Mouse (Mus musculus) hindbrain, embryonic 16.5 days (tissue): Measurements from ENCODE around the gene Smg8. TPM values are rescaled to one million over a fixed set of nuclear protein-coding genes. Genes with fewer than 3 reads are reported as not detected.

ENCODE experiments used
- ATAC-seq: fragments of 200-750 bp; cut with Nextera tagmentation; 2 replicates; pipeline ENCODE4 v1.8.0; 2017; ENCODE audit warnings: moderate TSS enrichment, moderate library complexity
- H3K27ac ChIP-seq: fragments of 300-500 bp; sonication (generic); 2 replicates; pipeline ENCODE4 v1.5.1; 2014; ENCODE audit warnings: low read depth, mild to moderate bottlenecking, control low read depth, low read length, moderate library complexity
- H3K27me3 ChIP-seq: fragments of 300-500 bp; sonication (generic); replicated peaks from 2 replicates; pipeline ENCODE4 v1.6.1; 2014; ENCODE audit warnings: low read length; ENCODE audit not compliant: control insufficient read depth, insufficient read depth
- H3K36me3 ChIP-seq: fragments of 300-500 bp; sonication (generic); 2 replicates; pipeline ENCODE4 v1.6.1; 2014; ENCODE audit warnings: mild to moderate bottlenecking, low read length, moderate library complexity, mixed read lengths; ENCODE audit not compliant: control insufficient read depth, insufficient read depth
- H3K4me1 ChIP-seq: fragments of 300-500 bp; sonication (generic); 2 replicates; pipeline ENCODE4 v1.6.1; 2014; ENCODE audit warnings: low read depth, low read length; ENCODE audit not compliant: control insufficient read depth, insufficient read depth
- H3K4me2 ChIP-seq: fragments of 300-500 bp; sonication (generic); 2 replicates; pipeline ENCODE4 v1.6.1; 2014; ENCODE audit warnings: mild to moderate bottlenecking, low read length, control low read depth, moderate library complexity
- H3K4me3 ChIP-seq: fragments of 300-500 bp; sonication (generic); 2 replicates; pipeline ENCODE4 v1.5.1; 2014; ENCODE audit warnings: mild to moderate bottlenecking, low read length, control low read depth, moderate library complexity
- H3K9ac ChIP-seq: fragments of 300-500 bp; sonication (generic); 2 replicates; pipeline ENCODE4 v1.6.1; 2014; ENCODE audit warnings: low read depth, mild to moderate bottlenecking, control low read depth, low read length, moderate library complexity
- H3K9me3 ChIP-seq: fragments of 300-500 bp; sonication (generic); 2 replicates; pipeline ENCODE4 v1.6.1; 2014; ENCODE audit warnings: mild to moderate bottlenecking, low read length, moderate library complexity; ENCODE audit not compliant: control insufficient read depth
- WGBS: fragments of 180-500 bp; shearing (Covaris S2); extraction: QIAGEN DNeasy Blood & Tissue Kit; methylation state at CpG from one replicate; pipeline ENCODE4 v1.1.7; 2014; 5-methylcytosine and 5-hydroxymethylcytosine counted together
- polyA plus RNA-seq: library from polyadenylated mRNA; unstranded; fragments of >200 nt; fragmentation: Nextera tagmentation; extraction: Ambion mirVana; gene quantifications from 2 replicates; pipeline ENCODE4 v1.2.1, GENCODE M21; 2015

Gene Smg8
- polyA plus RNA-seq, 1 experiment from 2014 or later = 20.7 TPM

- peaks cover 2% of the 10 kb centered on the region; the same call in 1 of the 2 replicates for H3K36me3 ChIP-seq
- no peaks in the 10 kb centered on the region for H3K9me3 ChIP-seq
- H3K4me2 ChIP-seq = peak within 1 kb of the TSS; percentile 77
- ATAC-seq = peak; percentile 99
- peaks cover 12% of the 10 kb centered on the region for H3K4me1 ChIP-seq
- H3K9ac ChIP-seq = peak within 1 kb of the TSS; percentile 77
- peak within 1 kb of the TSS; percentile 97 for H3K27ac ChIP-seq
- peak within 1 kb of the TSS; percentile 58 for H3K4me3 ChIP-seq
- under 1% methylated on average over 40 of the region's 40 CpGs for WGBS
- H3K27me3 ChIP-seq = no peaks in the 10 kb centered on the region
These were observed 22.4 kb upstream of the Smg8 start, which contains the start of gene Ska2 for GRCm38 (mm10) chr11:87108755-87109518. TSS of gene Ska2 (plus strand) at chr11:87109234.

DNA sequence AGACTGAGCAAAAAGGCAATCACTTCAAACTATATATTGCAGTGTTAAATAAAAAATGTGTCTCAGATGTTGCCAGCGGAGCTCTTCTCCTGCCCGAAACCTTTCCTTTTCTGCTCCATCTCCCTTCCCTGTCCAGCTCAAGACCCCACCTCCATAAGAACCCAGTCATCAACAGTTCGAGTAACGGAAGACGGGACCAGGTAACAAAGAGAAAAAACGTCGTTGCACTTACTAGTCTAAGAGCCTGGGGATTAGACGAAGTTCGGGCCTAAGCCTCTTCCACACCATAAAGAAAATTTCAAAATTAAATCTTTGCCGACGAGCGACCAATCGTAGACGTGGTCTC lies 21.8 kb upstream of the Smg8 start, which contains the start of gene Prr11:
Gene Prr11, minus strand, starts transcription at position 300 of the 346 bp plus-strand sequence.
- H3K4me2 ChIP-seq = peak within 1 kb of the TSS; percentile 77
- H3K4me1 ChIP-seq = peaks cover 12% of the 10 kb centered on the region
- H3K9me3 ChIP-seq = no peaks in the 10 kb centered on the region
- peak within 1 kb of the TSS; percentile 77 for H3K9ac ChIP-seq
- H3K27me3 ChIP-seq = no peaks in the 10 kb centered on the region
- peak within 1 kb of the TSS; percentile 97 for H3K27ac ChIP-seq
- peaks cover under 1% of the 10 kb centered on the region; the same call in 1 of the 2 replicates for H3K36me3 ChIP-seq
- WGBS = under 1% methylated on average over 14 of the region's 14 CpGs
- no peak for ATAC-seq
- H3K4me3 ChIP-seq = peak within 1 kb of the TSS; percentile 58

DNA sequence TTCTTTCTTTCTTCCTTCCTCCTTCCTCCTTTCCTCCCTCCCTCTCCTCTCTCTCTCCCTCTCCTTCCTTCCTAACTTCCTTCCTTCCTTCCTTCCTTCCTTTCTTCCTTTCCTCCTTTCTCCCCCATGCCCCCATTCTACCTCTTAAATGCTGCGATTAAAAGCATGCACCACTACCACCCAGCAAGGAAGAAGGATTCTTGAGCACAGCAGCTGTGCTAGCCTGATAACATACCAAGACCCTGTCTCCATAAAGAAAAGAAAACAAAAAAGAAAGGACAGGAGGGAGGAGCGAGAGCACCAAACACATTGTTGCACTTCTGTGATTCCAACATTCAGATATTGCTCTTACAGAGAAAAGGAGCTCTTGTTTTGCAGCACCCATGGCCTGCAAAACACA lies 568 bp upstream of the Smg8 start:
- H3K4me2 ChIP-seq = peak overlapping the region; percentile 91
- H3K36me3 ChIP-seq = peaks cover 5% of the 10 kb centered on the region; the same call in 1 of the 2 replicates
- H3K4me3 ChIP-seq = peak overlapping the region; percentile 78
- no peaks in the 10 kb centered on the region for H3K27me3 ChIP-seq
- H3K4me1 ChIP-seq = peaks cover 24% of the 10 kb centered on the region
- no peaks in the 10 kb centered on the region for H3K9me3 ChIP-seq
- no peak for ATAC-seq
- WGBS = 69% methylated on average over 2 of the region's 2 CpGs
- H3K9ac ChIP-seq = no peak overlapping the region; the same call in 1 of the 2 replicates
- H3K27ac ChIP-seq = no peak overlapping the region

DNA sequence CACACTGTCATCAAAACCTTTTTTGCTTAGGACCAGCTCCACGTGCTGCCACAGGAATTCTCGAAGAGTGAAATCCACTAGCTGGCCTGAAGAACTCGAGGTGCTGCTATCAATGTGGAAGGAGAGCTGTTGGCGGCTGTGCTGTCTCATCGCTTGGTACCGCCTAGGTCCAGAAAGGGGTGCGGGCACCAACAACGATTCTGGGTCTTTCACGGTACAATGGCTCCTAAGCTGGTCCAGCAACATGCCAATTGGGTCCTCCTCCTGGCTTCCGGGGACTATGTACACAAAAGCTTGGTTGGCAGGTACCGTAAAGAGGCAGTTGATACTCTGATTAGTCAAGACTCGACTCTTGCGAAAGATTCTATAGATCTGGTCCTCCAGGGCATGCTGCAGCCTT lies 1.1 kb downstream of the Smg8 start:
- Histone ChIP-seq H3K27ac (no peak overlapping the region), H3K4me1 (peaks cover 24% of the 10 kb centered on the region), H3K4me2 (peak overlapping the region; percentile 91), H3K4me3 (peak overlapping the region; percentile 78), H3K9ac (no peak overlapping the region; the same call in 1 of the 2 replicates), H3K27me3 (no peaks in the 10 kb centered on the region), H3K36me3 (peaks cover 10% of the 10 kb centered on the region), H3K9me3 (no peaks in the 10 kb centered on the region)
- 92% methylated on average over 13 of the region's 13 CpGs for WGBS
- no peak for ATAC-seq

DNA sequence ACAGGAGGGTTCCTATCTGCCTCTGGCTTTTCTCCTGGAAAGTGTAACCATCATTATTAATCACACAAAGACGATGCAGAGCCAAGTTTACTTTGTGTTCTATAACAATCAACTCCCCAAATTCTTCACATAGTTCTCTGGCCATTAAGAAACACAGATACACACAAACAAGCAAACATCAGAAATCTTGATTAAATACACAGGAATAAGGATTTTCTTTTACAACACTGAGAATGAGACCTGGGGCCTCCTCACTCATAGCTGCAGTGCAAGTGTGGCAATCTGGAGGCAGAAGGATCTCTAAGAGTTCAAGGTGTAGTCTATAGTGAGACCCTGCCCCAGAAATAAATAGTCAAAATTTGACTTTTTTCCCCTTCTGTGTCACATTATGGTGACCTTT lies 2.9 kb downstream of the Smg8 start:
- no peak for ATAC-seq
- Histone ChIP-seq H3K36me3 (peaks cover 20% of the 10 kb centered on the region), H3K9ac (no peak overlapping the region), H3K4me3 (no peak overlapping the region), H3K27me3 (no peaks in the 10 kb centered on the region), H3K4me1 (peaks cover 24% of the 10 kb centered on the region), H3K4me2 (no peak overlapping the region), H3K27ac (no peak overlapping the region), H3K9me3 (no peaks in the 10 kb centered on the region)
- WGBS = 70% methylated on average over 1 of the region's 1 CpGs

DNA sequence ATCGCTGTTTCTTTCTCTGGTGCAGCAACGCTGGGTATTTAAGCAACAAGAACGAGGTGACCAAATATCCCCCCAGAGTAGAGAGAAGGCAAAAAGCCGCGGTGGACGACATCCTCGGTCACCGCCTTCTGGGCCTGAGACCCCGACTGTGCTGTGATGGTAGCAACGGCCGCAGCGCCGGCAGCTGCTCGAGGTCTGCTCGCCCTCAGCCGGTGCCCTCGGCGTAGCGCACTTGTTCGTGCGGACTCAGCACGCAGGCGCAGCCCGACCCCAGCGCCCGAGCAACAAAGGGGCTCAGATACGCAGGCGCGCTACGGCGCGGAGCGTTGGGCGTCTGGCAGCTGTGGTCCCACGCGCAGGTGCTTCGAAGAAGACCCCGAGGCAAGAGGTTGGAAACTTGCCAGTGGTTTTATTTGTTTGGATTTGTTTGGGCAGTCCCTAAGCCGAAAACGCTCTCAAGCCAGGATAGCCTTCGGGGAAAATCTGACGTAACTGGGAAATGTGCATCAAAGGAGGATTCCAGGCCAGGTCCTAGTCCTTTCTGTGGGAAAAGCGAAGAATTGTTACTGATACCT lies 12.6 kb downstream of the Smg8 start, which contains the start of gene Gdpd1:
Gene Gdpd1, minus strand, starts transcription at position 197 of the 575 bp plus-strand sequence.
- ATAC-seq = peak; percentile 97
- WGBS = under 1% methylated on average over 43 of the region's 43 CpGs
- peak within 1 kb of the TSS; percentile 91 for H3K27ac ChIP-seq
- no peaks in the 10 kb centered on the region for H3K27me3 ChIP-seq
- H3K4me1 ChIP-seq = peaks cover 22% of the 10 kb centered on the region
- H3K4me2 ChIP-seq = peak within 1 kb of the TSS; percentile 72
- peak within 1 kb of the TSS; percentile 83 for H3K4me3 ChIP-seq
- peaks cover 12% of the 10 kb centered on the region for H3K36me3 ChIP-seq
- peak within 1 kb of the TSS; percentile 92 for H3K9ac ChIP-seq
- H3K9me3 ChIP-seq = no peaks in the 10 kb centered on the region

DNA sequence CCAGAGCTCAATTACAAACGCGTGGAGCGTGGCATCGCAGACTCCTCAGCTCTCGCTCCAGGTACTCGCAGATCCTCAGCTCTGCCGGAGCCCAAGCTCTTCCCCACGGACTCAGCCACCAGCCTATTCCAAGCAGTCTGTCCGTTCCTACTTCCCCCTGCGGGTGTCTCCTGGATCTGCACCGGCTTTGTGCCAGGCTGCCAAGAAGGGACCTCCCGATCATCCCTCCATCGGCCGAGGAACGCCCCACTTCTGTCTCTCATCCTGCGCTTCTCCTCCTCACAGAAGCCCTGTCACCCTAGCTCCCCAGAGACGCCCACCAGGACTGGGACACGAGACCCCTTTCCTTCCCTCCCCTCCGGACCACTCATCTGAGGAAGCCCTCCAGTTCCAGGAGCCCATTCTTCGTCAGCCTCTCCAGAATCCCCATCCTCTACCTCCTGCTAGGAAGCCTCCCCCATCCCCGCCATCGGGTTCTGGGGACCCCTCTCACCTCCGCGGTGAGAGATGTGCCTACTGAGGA lies 13.2 kb downstream of the Smg8 start:
- peak overlapping the region; percentile 72 for H3K4me2 ChIP-seq
- peak overlapping the region; percentile 91 for H3K27ac ChIP-seq
- peaks cover 22% of the 10 kb centered on the region for H3K4me1 ChIP-seq
- peaks cover 12% of the 10 kb centered on the region for H3K36me3 ChIP-seq
- H3K27me3 ChIP-seq = no peaks in the 10 kb centered on the region
- peak; percentile 79 for ATAC-seq
- no peaks in the 10 kb centered on the region for H3K9me3 ChIP-seq
- WGBS = 0% methylated on average over 24 of the region's 24 CpGs
- H3K4me3 ChIP-seq = peak overlapping the region; percentile 83
- H3K9ac ChIP-seq = peak overlapping the region; percentile 92

DNA sequence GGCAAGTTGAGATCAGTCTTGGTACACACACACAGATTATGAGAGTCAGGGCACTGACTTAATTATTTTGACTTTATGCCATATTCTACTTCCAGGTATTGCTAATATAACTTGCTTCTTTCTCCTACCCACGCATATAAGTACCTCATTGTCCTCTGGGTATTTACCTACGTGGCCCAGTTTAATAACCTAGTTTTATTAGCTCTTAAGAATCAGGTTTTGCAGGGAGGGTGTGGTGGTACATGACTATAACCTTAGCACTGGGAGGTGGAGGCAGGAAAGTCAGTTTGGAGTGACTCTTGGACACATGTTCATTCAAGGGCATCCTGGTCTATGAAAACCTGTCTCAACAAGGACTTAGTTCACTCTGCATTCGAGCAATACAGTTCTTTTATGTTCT lies 24.5 kb downstream of the Smg8 start:
- Histone ChIP-seq H3K27me3 (no peaks in the 10 kb centered on the region), H3K4me1 (no peaks in the 10 kb centered on the region), H3K9ac (no peak overlapping the region), H3K9me3 (no peaks in the 10 kb centered on the region), H3K4me3 (no peak overlapping the region), H3K36me3 (peaks cover 16% of the 10 kb centered on the region), H3K4me2 (no peak overlapping the region), H3K27ac (no peak overlapping the region)
- no peak for ATAC-seq
- 79% methylated on average over 3 of the region's 3 CpGs for WGBS

DNA sequence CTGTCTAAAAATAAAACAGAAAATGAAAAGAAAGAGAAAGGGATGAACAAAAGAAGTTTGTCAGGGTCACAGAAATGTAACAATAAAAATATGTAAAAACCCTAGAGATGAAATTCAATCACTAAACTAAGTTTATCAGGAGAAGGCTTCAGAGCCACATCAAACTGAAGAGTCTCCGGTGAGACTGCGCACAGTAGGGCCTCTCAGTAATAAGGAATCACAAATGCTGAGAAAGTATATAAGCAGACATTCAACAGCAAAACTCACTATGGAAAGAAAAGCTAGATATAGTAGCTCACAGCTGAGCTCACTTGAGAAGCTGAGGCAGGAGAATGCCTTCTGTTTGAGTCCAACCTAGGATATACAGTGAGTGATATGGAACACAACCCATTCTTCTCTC lies 26.2 kb downstream of the Smg8 start:
- peaks cover 25% of the 10 kb centered on the region for H3K36me3 ChIP-seq
- no peak for ATAC-seq
- no peak overlapping the region for H3K9ac ChIP-seq
- no peaks in the 10 kb centered on the region for H3K27me3 ChIP-seq
- H3K9me3 ChIP-seq = no peaks in the 10 kb centered on the region
- H3K4me3 ChIP-seq = no peak overlapping the region
- no peak overlapping the region for H3K27ac ChIP-seq
- no peak overlapping the region for H3K4me2 ChIP-seq
- 100% methylated on average over 2 of the region's 2 CpGs for WGBS
- no peaks in the 10 kb centered on the region for H3K4me1 ChIP-seq
